Mouse (Mus musculus) cerebellum, adult (tissue): ENCODE measurements around the gene Ipcef1.
A peak's percentile ranks its signal among the peaks of the same experiment; 100 is the strongest.

Experiments
- ATAC-seq: cut with Nextera tagmentation; 2 replicates; pipeline ENCODE4 v1.9.2; 2017; ENCODE audit warnings: mild to moderate bottlenecking, moderate library complexity, mixed read lengths; ENCODE audit not compliant: insufficient number of reproducible peaks, low FRiP score, low TSS enrichment

The Ipcef1 gene

GRCm38 (mm10) chr10:6978733-6979132, 73.5 kb downstream of the Ipcef1 start:
- ATAC-seq: peak; percentile 39; the same call in 1 of the 2 replicates

GRCm38 (mm10) chr10:6977843-6978242, 74.4 kb downstream of the Ipcef1 start:
- ATAC-seq: peak; percentile 43; the same call in 1 of the 2 replicates

GRCm38 (mm10) chr10:6968334-6968733, 83.9 kb downstream of the Ipcef1 start:
- no peak for ATAC-seq

- ATAC-seq: no peak
Measured at GRCm38 (mm10) chr10:6967588-6968242, 84.6 kb downstream of the Ipcef1 start.

- ATAC-seq: no peak; the same call in 1 of the 2 replicates
Measured at GRCm38 (mm10) chr10:6958791-6959190, 93.5 kb downstream of the Ipcef1 start.

- ATAC-seq: no peak
Measured at GRCm38 (mm10) chr10:6956357-6956756, 95.9 kb downstream of the Ipcef1 start.

GRCm38 (mm10) chr10:6954533-6954932, 97.7 kb downstream of the Ipcef1 start:
- ATAC-seq: no peak

- ATAC-seq: no peak
Measured at GRCm38 (mm10) chr10:6953115-6953514, 99.2 kb downstream of the Ipcef1 start.

- no peak for ATAC-seq
Measured at GRCm38 (mm10) chr10:6936671-6937425, 115.4 kb downstream of the Ipcef1 start.

GRCm38 (mm10) chr10:6934776-6935175, 117.5 kb downstream of the Ipcef1 start:
- ATAC-seq: no peak

GRCm38 (mm10) chr10:6930889-6931288, 121.4 kb downstream of the Ipcef1 start:
- ATAC-seq: no peak

- ATAC-seq: no peak
Measured at GRCm38 (mm10) chr10:6930398-6930797, 121.9 kb downstream of the Ipcef1 start.

- ATAC-seq: no peak
Measured at GRCm38 (mm10) chr10:6928905-6929304, 123.4 kb downstream of the Ipcef1 start.

- ATAC-seq: no peak
Measured at GRCm38 (mm10) chr10:6927600-6928223, 124.6 kb downstream of the Ipcef1 start.

- no peak for ATAC-seq
Measured at GRCm38 (mm10) chr10:6926724-6927123, 125.6 kb downstream of the Ipcef1 start.

- peak; percentile 83 for ATAC-seq
Measured at GRCm38 (mm10) chr10:6916545-6917257, 135.6 kb downstream of the Ipcef1 start.

GRCm38 (mm10) chr10:6915991-6916390, 136.3 kb downstream of the Ipcef1 start:
- ATAC-seq: no peak

- ATAC-seq: no peak
Measured at GRCm38 (mm10) chr10:6909763-6910162, 142.5 kb downstream of the Ipcef1 start.

GRCm38 (mm10) chr10:6901819-6902393, 150.4 kb downstream of the Ipcef1 start:
- peak; percentile 68 for ATAC-seq

- ATAC-seq: no peak
Measured at GRCm38 (mm10) chr10:6900126-6900525, 152.2 kb downstream of the Ipcef1 start.
